Mouse (Mus musculus): Measurements from ENCODE around the gene Mapk10.
"Not testable (repeated sequence)": the region's sequence is repeated elsewhere in the genome, so short reads cannot be mapped to it uniquely, and the experiment has no call there.

Gene Mapk10

DNA sequence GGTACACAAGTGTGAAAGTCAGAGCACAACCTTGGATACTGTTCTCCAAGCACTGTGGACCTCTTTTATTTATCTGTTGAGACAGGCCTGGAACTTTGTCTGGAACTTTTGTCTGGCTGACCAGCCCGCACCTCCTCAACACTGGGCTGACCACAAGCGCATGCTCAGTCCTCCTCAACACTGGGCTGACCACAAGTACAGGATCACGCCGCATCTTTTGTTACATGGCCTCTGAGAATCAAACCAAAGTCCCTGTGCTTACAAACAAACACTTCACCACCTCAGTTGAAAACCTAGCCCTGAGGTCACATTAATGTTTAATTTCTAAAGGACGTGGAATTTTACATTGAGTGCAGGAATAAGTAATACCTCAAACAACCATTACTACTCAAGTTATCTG lies 246.7 kb downstream of the Mapk10 start:
- DNase-seq (ENCODE audit: low spot score in 2 of 2) = no peak

DNA sequence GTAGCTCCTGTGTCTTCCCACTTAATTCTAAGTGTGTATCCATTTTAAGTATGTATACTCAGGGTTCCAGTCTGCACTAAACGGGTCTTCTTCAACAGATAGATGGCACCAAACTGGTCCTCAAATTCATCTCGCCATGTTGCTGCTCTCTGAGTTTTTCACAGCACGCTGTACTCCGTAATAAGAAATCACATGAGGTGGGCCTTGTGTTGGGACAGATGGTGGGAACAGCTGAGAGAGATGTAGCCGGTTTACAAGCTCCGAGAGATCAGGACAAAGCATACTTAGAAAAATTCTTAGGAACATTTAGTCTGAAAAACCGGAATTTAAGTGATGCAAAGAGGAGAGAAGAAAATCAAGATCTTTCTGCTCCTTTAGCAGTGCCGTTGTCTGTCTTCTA lies 257.7 kb downstream of the Mapk10 start:
- DNase-seq (ENCODE audit: low spot score in 2 of 2) = no peak

- no peak for DNase-seq (ENCODE audit: low spot score in 2 of 2)
Measured at GRCm38 (mm10) chr5:102952918-102953317, 258.2 kb downstream of the Mapk10 start.

- DNase-seq (ENCODE audit: low spot score in 2 of 2) = no peak
Measured at GRCm38 (mm10) chr5:102947061-102947711, 263.9 kb downstream of the Mapk10 start.

GRCm38 (mm10) chr5:102946625-102947024 lies 264.5 kb downstream of the Mapk10 start:
- DNase-seq (ENCODE audit: low spot score in 2 of 2) = no peak

- DNase-seq (ENCODE audit: low spot score in 2 of 2) = not testable (repeated sequence)
Measured at GRCm38 (mm10) chr5:102943864-102944630, 267.1 kb downstream of the Mapk10 start.

DNA sequence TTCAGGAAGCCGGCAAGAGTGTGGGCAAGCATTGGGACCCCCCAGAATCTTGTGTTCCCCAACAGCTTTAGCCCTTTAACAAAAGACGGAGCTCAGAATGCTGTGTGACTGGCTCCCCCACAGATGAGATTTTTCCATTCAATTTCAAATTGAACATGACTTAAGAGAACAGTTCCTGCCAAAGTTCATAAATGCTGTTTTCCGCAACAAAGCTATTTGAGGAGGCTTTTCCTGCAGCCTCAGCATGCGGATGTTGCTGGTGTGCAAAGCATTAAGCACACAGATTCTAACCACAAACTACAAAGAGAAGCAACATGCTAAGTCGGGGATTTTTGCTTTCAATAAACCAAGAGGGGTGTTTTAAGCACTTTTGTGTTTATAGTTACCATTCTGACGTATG lies 281.0 kb downstream of the Mapk10 start:
- DNase-seq (ENCODE audit: low spot score in 2 of 2) = no peak

GRCm38 (mm10) chr5:102926786-102927185 lies 284.3 kb downstream of the Mapk10 start:
- no peak for DNase-seq (ENCODE audit: low spot score in 2 of 2)

GRCm38 (mm10) chr5:102920199-102920598 lies 290.9 kb downstream of the Mapk10 start:
- no peak for DNase-seq (ENCODE audit: low spot score in 2 of 2)

DNA sequence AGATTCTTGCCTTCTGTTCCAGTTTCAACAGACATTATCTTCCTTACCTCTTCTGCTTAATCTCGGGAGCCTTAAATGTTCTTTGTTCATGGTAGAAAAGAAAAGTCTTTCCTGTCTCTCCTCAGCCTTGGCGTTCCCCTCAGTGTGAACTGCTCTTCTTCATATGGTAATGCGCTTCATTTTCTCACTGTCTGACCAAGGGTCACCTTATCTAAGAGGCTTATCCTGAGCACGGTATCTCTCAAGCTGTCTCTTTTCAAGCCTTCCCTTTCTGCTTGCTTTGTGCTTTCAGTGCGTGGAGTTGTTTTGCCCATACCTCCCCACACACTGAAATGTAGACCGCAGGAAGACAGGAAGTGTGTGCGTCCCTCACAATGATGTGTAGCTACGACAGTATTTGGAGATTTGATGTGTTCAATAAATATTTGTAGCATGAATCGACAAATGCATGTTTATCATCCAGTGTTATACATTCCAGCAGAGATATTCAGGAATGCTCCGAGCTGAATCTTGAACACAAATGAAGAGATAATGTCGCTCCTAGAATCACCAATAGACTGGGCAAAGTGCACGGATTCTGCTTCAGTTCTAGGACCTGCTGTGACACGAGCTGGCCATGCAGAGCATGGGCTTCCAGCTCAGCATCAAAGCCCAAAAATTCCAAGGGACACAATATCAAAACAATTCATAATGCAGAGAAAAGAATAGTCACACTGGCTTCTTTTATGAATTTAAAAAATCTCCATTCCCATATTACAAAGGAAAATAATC lies 305.5 kb downstream of the Mapk10 start:
- no peak for DNase-seq (ENCODE audit: low spot score in 2 of 2)

DNA sequence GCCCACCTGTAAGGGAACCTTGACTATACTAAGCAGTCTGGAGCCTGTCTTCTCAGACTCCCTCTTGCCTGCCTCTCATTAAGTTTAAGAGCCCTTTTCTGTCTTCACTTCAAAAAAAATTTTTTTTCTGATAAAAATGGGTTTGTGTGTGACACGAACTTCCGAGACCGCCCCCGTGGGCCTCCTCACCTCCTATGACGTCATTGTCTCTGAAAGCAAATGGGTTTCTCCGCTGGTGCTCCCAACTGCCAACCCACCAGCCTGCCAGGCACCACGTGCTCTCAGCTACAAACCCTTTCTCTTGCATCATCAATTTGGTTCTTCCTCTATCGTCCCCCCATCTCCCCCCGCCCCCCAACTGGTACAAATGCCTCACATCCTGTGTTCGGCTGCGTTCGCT lies 307.1 kb downstream of the Mapk10 start:
- no peak for DNase-seq (ENCODE audit: low spot score in 2 of 2)

DNA sequence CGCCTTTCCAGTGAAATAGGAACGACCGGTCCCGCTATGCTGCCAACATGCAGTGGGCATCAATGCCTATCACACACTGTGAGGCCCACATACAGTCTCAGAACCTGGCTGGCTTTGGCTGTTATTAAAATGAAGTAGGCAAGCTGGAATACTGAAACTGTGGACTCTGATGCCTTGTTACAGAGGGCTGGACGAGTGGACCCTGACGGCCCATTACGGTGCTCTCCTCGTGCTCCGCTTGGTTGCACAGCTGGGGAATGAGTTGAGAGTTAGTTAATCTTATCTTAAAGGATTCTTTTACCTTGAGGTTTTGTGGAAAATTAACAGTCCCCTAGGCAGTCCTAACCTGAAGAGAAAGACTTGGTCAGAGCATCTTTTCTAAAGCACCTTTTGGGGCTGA lies 307.6 kb downstream of the Mapk10 start:
- DNase-seq (ENCODE audit: low spot score in 2 of 2) = no peak

DNA sequence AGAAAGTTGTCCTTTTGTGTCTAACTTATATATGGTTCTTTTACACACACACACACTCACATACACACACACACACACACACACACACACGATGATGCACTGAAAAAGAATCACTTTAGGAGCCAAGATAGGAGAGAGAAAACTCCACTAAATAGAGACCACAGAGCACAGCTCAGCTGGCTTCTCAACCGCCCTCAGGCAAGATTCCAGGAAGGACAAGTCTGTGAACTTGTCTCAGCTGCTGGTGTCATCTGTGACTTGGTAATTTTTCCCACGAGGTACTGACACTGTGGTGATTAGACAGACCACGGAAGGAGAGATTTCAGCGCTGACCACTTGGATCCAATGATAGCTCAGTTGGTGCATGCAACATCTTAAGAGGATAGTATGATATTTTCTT lies 310.0 kb downstream of the Mapk10 start:
- DNase-seq (ENCODE audit: low spot score in 2 of 2) = no peak

DNA sequence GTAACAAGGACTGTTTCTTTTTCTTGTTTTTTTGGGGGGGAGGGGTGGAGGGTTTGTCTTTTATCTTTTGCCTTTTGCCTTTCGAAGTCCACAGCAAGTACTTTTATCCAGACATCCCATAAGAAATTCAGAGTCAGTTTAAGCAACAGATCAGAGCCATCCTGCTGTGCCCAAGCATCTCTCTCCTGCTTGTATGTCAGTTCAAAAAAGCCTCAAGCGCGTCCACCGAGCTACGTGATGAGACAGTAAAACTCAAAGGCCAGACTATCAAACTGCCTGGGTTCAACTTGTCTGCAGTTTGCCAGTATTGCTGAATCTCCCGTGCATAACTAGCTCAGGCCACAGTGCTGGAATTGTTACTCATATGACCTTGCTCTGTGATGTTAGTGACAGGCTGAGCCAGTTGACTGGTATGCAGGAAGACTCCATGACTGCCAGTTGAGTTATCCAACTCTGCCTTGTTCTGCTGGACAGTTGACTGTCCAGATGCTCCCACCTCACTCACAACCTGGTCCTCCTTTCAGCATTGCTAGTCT lies 311.4 kb downstream of the Mapk10 start:
- no peak for DNase-seq (ENCODE audit: low spot score in 2 of 2)

GRCm38 (mm10) chr5:102898301-102898700 lies 312.8 kb downstream of the Mapk10 start:
- DNase-seq (ENCODE audit: low spot score in 2 of 2) = no peak

- no peak for DNase-seq (ENCODE audit: low spot score in 2 of 2)
Measured at GRCm38 (mm10) chr5:102892226-102892625, 318.9 kb downstream of the Mapk10 start.

GRCm38 (mm10) chr5:102889163-102889488 lies 322.0 kb downstream of the Mapk10 start:
- no peak for DNase-seq (ENCODE audit: low spot score in 2 of 2)

DNA sequence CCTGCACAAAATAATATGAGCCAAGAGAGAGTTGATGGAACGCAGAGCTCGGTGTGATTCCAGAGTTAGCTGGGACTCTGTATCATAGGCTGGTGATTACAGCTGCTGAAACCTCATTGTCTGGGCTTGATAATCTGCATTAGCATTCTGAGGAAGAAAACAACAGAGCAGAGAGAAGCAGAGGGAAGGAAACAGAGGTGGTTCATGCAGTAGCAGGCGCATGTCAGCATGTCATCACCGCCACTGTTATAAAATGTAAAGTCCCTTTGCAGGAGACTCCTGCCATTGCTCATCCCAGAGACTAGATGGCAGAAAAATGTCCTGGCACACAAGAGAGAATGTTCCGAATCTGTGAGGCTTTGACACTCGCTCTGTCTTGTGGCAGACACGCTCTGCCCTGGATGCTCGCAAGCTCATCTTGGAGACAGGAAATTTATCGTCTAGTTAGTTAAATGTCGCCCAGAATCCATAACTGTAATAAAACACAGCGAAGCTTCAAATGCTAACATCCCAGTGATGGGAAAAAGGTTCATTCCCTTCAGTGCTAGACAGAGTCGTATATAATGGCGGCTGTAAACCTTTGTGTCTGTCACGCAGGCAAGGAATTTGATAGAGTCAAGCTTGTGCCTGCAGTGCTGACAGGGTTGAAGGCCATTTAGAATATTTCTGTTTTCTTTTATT lies 322.5 kb downstream of the Mapk10 start:
- no peak for DNase-seq (ENCODE audit: low spot score in 2 of 2)

DNA sequence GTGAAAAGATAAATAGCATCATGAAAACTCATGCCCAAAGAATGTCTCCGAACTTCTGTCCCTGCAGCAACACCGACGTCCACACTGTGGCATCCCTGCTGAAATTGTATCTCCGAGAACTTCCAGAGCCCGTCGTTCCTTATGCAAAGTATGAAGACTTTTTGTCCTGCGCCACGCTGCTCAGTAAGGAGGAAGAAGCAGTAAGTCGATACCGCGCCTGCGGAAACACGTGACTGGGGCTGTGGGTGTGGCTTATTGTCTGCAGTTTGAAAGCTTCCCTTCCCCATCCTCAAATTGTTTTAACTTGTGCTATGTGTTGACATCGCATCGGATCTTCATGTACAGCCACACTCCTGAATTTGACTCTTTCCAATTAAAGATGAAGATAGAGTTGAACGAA lies 335.5 kb downstream of the Mapk10 start:
- DNase-seq (ENCODE audit: low spot score in 2 of 2) = peak in 1 of 2 experiments; percentile 26

DNA sequence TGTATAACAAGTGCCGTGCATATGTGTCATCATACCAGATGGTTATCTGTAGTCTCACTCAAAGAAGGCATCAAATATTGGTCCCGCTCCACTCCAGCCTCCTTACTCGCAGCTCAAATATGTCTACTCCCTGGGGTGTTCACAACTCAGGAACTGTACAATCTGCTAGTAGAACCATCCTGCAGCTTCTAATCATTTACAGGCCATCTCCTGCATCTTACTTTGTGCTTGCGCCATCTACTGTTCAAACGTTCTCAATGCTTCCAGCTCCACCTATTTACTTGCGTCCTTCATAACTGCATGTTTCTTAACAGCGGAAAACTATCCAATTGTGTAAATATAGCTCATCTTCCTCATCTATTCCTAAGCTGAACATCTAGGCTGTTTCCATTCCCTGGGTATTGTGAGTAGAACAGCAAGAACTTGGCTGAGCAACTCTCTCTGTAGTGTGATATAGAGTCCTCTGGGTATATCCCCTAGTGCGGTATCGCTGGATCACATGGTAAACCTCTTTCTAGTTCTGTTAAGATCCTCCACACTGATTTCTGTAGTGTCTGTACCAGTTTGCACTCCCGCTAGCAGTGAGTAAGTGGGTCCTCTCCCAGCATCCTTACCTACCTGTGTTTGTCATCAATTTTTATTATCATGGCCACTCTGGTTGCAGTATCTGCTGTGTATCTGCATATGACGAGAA lies 336.4 kb downstream of the Mapk10 start:
- peak in 1 of 2 experiments; percentile 18 for DNase-seq (ENCODE audit: low spot score in 2 of 2)

DNA sequence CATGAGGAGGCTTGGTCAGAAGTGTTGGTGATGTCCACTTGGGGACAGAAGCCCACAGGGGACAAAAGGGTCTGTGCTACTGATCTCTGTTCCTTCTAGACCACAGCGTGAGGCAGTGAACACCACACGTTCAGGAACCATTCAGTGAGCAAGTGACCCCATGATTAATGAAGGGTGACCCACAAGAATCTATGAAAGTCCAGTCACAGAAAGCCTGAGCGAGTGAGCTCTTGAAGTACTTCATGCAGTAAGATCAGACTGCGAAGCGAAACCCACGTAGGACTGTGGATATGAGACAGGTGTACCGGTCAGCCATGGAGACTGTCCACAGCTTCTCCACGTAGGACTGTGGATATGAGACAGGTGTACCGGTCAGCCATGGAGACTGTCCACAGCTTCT lies 338.1 kb downstream of the Mapk10 start:
- DNase-seq (ENCODE audit: low spot score in 2 of 2) = not testable (repeated sequence)
